Mouse (Mus musculus) spleen, postnatal 4 days (tissue): ENCODE measurements around the gene Olfr1216.
"Not testable (repeated sequence)": the region's sequence is repeated elsewhere in the genome, so short reads cannot be mapped to it uniquely, and the experiment has no call there.

ENCODE experiments used
- DNase-seq, 2 experiments: peaks; one replicate each; pipeline ENCODE4 v3.0.0; 2022; ENCODE audit warnings: low spot score in 2 of 2

The Olfr1216 gene

GRCm38 (mm10) chr2:89018240-89018639, at the start of gene Olfr1216:
Gene Olfr1216, minus strand, starts transcription at chr2:89018340.
- no peak for DNase-seq

- no peak for DNase-seq
Measured at GRCm38 (mm10) chr2:89061087-89061486, 42.9 kb upstream of the Olfr1216 start, which contains the start of gene Olfr1218. Gene Olfr1218, minus strand, starts transcription at chr2:89061187.

DNA sequence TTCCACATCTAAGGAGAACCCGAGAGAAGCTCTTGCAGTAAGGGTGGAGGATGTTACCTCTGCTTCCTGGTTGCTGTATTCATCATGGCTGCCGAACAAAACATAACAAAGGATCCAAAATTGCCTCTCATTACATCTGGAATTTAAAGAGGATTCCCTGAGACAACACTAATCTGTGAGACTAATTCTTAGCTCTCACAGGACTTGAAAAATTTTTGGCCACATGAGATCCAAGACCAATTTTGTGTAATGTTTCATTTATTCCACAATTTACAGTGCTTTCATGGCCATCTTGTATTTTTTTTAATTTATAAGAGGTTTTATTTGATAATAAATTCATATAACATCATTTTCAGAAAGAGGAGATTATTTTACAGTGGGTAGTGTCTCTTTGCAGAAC, 13.8 kb upstream of the Olfr1216 start, which contains the start of gene Olfr1217:
Gene Olfr1217 (minus strand): TSS at position 101 of the 400 bp plus-strand sequence.
- no peak for DNase-seq

GRCm38 (mm10) chr2:89021436-89021835, 3.3 kb upstream of the Olfr1216 start:
- not testable (repeated sequence) for DNase-seq

DNA sequence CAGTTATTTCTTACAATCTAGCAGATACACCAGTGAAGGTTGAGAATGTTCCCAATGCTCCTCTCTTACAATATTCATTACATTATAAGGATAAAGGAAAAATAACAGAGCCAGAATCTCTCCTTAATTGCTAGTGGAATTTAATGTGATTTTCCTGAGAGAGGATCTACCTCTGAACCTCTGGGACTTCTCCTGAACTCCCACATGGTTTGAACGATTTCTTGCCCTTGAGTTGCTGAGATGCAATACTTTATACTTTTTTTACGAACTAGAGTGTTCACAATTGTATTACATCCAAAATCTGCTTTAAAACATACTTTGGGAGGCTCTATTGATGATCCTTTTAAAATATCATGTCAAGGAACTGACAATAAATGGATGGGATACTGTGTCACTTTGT, 11.3 kb downstream of the Olfr1216 start, which contains the start of gene Olfr1215:
Gene Olfr1215 (minus strand): TSS at position 101 of the 400 bp plus-strand sequence.
- DNase-seq = no peak

DNA sequence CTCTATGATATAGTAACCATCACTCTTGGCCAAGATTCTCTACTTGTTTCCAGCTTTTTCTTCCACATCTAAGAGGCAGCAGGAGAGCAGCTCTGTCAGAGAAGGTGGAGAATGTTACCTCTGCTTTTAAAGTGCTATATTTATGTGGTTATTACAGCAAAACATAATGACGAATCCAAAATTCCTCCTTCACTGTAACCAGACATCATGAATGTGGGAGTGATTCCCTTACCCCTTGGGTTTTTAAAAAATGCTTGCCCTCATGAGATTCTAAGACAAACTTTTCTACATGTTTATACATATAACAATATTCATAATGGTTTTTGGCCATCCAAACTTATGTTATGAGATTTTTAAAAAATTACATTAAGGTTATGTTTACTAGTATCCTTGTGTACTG, 25.6 kb downstream of the Olfr1216 start, which contains the start of gene Olfr1214:
Gene Olfr1214 (minus strand): TSS at position 101 of the 400 bp plus-strand sequence.
- DNase-seq = no peak

- DNase-seq = no peak
Measured at GRCm38 (mm10) chr2:88980181-88980580, 38.0 kb downstream of the Olfr1216 start, which contains the start of gene Gm13762. Gene Gm13762, minus strand, starts transcription at chr2:88980281.
